Comparison of ENCODE assay signal across 18 mouse cellular contexts in genomic region chrX:57336958-57337357, GRCm38 (mm10). TPM values are rescaled to one million over a fixed set of nuclear protein-coding genes. Genes with fewer than 3 reads are reported as not detected.
DNase-seq lines count a peak whose midpoint lies in the region; ATAC-seq and TF ChIP-seq lines count a peak whose summit lies in the region.
"Had no signal": no experiment of that assay in that cellular context is flagged by ENCODE, and none has a peak within 500 bp of the region (broad histone marks: within the 10 kb centered on the region; RNA-seq: fewer than 3 reads in every experiment).

No protein-coding gene starts in this region.

- no peak for TF ChIP-seq POLR2A in liver, adult 2 months (IDR thresholded peaks at IDR 0.05; ENCODE audit: extremely low read depth, insufficient read depth, low read length)
- peak; percentile 47 for TF ChIP-seq POLR2A in CH12.LX (IDR thresholded peaks at IDR 0.05; ENCODE audit: low read depth, low read length)

- no peak overlapping the region for H3K9ac ChIP-seq in liver, adult 2 months (ENCODE audit: low read depth, low read length)
- H3K9ac ChIP-seq in CH12.LX (ENCODE audit: insufficient read depth, low read depth) = peak overlapping the region; percentile 92
- H3K9ac ChIP-seq: limb, embryonic 13.5 days; neural tube, embryonic 15.5 days had no signal

- in situ Hi-C loops in CH12.LX (cut with MboI; ENCODE audit: low pct_ligation_motif_present, low pct_unique_long_range_greater_than_20kb, low sequenced_read_pairs) = no loop called here

- TF ChIP-seq RAD21 in CH12.LX (IDR thresholded peaks at IDR 0.05; ENCODE audit: low read depth, low read length) = peak; percentile 3

- TF ChIP-seq CTCF in liver, adult 2 months (IDR thresholded peaks at IDR 0.05; ENCODE audit: low read depth, low read length) = no peak
- no peak for TF ChIP-seq CTCF in CH12.LX (conservative IDR thresholded peaks at IDR 0.05 in 1 of 2, IDR thresholded peaks at IDR 0.05 in 1 of 2; ENCODE audit: low read depth in 2 of 2, low read length in 2 of 2)

- H3K27me3 ChIP-seq in liver, adult 2 months (ENCODE audit: control insufficient read depth, insufficient read depth, low read length) = no peaks in the 10 kb centered on the region
- H3K27me3 ChIP-seq in CH12.LX (replicated peaks) = no peaks in the 10 kb centered on the region
- H3K27me3 ChIP-seq: limb, embryonic 13.5 days; neural tube, embryonic 15.5 days had no signal

- H3K4me2 ChIP-seq in CH12.LX (ENCODE audit: insufficient read depth, low read depth, poor library complexity, severe bottlenecking) = peak overlapping the region; percentile 67; the same call in 1 of the 2 replicates
- H3K4me2 ChIP-seq: limb, embryonic 13.5 days; neural tube, embryonic 15.5 days had no signal

- no peaks in the 10 kb centered on the region; the same call in 1 of the 2 replicates for H3K4me1 ChIP-seq in liver, adult 2 months (ENCODE audit: control insufficient read depth, insufficient read depth, low read length)
- peaks cover 2 to 11% of the 10 kb centered on the region in 2 experiments; a peak in 2 of 4 replicates for H3K4me1 ChIP-seq in CH12.LX (ENCODE audit: control insufficient read depth in 1 of 2, insufficient read depth in 2 of 2)
- H3K4me1 ChIP-seq: limb, embryonic 13.5 days; neural tube, embryonic 15.5 days had no signal

- peak overlapping the region; percentile 35; the same call in 1 of the 2 replicates for H3K4me3 ChIP-seq in liver, adult 2 months (ENCODE audit: insufficient read depth, low read depth, low read length)
- H3K4me3 ChIP-seq in CH12.LX (replicated peaks in 1 of 3; ENCODE audit: low read depth in 2 of 3, low read length in 2 of 3, poor library complexity in 1 of 3) (peak overlapping the region; percentile 55 to 83 (median 75)), macrophage (ENCODE audit: inconsistent target) (peak overlapping the region; percentile 35)
- H3K4me3 ChIP-seq: limb, embryonic 13.5 days; neural tube, embryonic 15.5 days had no signal

- 72% methylated on average over 9 of the region's 9 CpGs for WGBS in liver, adult 2 months
- 42% methylated on average over 8 of the region's 9 CpGs for WGBS in macrophage (ENCODE audit: missing documents)

- TF ChIP-seq EP300 in CH12.LX (IDR thresholded peaks at IDR 0.05; ENCODE audit: low read length) = no peak

- no peaks in the 10 kb centered on the region for H3K79me2 ChIP-seq in liver, adult 2 months (ENCODE audit: control insufficient read depth, insufficient read depth, low read length)
- H3K79me2 ChIP-seq in CH12.LX (replicated peaks; ENCODE audit: control insufficient read depth, extremely low read depth, insufficient read depth, poor library complexity, severe bottlenecking) = peaks cover 31% of the 10 kb centered on the region
- no peaks in the 10 kb centered on the region; the same call in 1 of the 2 replicates for H3K79me2 ChIP-seq in macrophage (ENCODE audit: inconsistent target)

- H3K9me3 ChIP-seq in CH12.LX (replicated peaks; ENCODE audit: low read length) = no peaks in the 10 kb centered on the region
- H3K9me3 ChIP-seq: limb, embryonic 13.5 days; neural tube, embryonic 15.5 days had no signal

- no peak for DNase-seq in liver, adult 2 months (ENCODE audit: extremely low read depth, low read depth, low spot score)
- DNase-seq in liver (no peak), CH12.LX (ENCODE audit: extremely low read depth) (no peak)
- DNase-seq in thymus, postnatal 14 days = peak; percentile 23
- no peak for DNase-seq in embryo, embryonic 11 days
- DNase-seq in embryo, embryonic 10 days (ENCODE audit: low spot score) = no peak
- DNase-seq: adrenal gland, postnatal 14 days; cerebellum, adult 11 months; heart, postnatal 14 days; kidney, postnatal 25 days had no signal

- no peak for ATAC-seq in erythroblast, adult 5-6 weeks (replicated peaks; ENCODE audit: low FRiP score, poor library complexity, severe bottlenecking)
- ATAC-seq: intestine, embryonic 16.5 days; midbrain, embryonic 16.5 days; Patski had no signal

- dilution Hi-C loops in CH12.LX (cut with MboI; ENCODE audit: extremely low pct_ligation_motif_present, extremely low pct_unique_long_range_greater_than_20kb, low sequenced_read_pairs) = no loop called here

- no peak overlapping the region for H3K27ac ChIP-seq in liver, adult 2 months (replicated peaks; ENCODE audit: insufficient read depth, low read depth, low read length)
- H3K27ac ChIP-seq in CH12.LX (ENCODE audit: insufficient read depth, low read depth) = peak overlapping the region; percentile 95
- peak overlapping the region; percentile 73 for H3K27ac ChIP-seq in macrophage
- H3K27ac ChIP-seq: limb, embryonic 13.5 days; neural tube, embryonic 15.5 days; stomach, postnatal 0 days had no signal

- H3K36me3 ChIP-seq in liver, adult 2 months (ENCODE audit: control insufficient read depth, insufficient read depth, low read length) = no peaks in the 10 kb centered on the region
- peaks cover 16 to 23% of the 10 kb centered on the region in 2 experiments for H3K36me3 ChIP-seq in CH12.LX (replicated peaks in 1 of 2; ENCODE audit: control insufficient read depth in 1 of 2, insufficient read depth in 1 of 2, low read length in 1 of 2)
- no peaks in the 10 kb centered on the region for H3K36me3 ChIP-seq in macrophage (ENCODE audit: inconsistent target)
- H3K36me3 ChIP-seq: limb, embryonic 13.5 days; neural tube, embryonic 15.5 days had no signal

TF ChIP-seq in CH12.LX, 34 proteins besides CTCF, POLR2A, EP300 and RAD21:
- TF ChIP-seq TBP (conservative IDR thresholded peaks at IDR 0.05; ENCODE audit: low read depth, low read length) = peak; percentile 78
- TF ChIP-seq MXI1 (IDR thresholded peaks at IDR 0.05; ENCODE audit: low read depth, low read length) = peak; percentile 61; the same call in 1 of the 2 replicates
- peak; percentile 32; the same call in 1 of the 2 replicates for TF ChIP-seq HCFC1 (IDR thresholded peaks at IDR 0.05; ENCODE audit: low read depth, low read length)
- no peak for TF ChIP-seq ZKSCAN1 (IDR thresholded peaks at IDR 0.05; ENCODE audit: borderline replicate concordance, low read depth, low read length)
- TF ChIP-seq NELFE (IDR thresholded peaks at IDR 0.05; ENCODE audit: low read depth, low read length) = peak; percentile 51; the same call in 1 of the 2 replicates
- 0 out of 2 replicates have a peak, but pooled peaks have one; percentile 28 for TF ChIP-seq IRF4 (IDR thresholded peaks at IDR 0.05; ENCODE audit: low read depth, low read length)
- peak; percentile 33; the same call in 1 of the 2 replicates for TF ChIP-seq TCF12 (IDR thresholded peaks at IDR 0.05; ENCODE audit: low read depth, low read length)
- peak; percentile 43; the same call in 1 of the 2 replicates for TF ChIP-seq POLR2AphosphoS2 (IDR thresholded peaks at IDR 0.05; ENCODE audit: low read depth, low read length)
- TF ChIP-seq JUND (conservative IDR thresholded peaks at IDR 0.05; ENCODE audit: low read depth, low read length) = no peak
- TF ChIP-seq ELF1 (IDR thresholded peaks at IDR 0.05; ENCODE audit: low read depth, low read length) = peak; percentile 59

RNA-seq across cellular contexts. Expression of gene Arhgef6, which starts 1.6 kb away (rescaled TPM):
- total RNA-seq in liver, adult 2 months (2014; rRNA removed) = 5.2 and 5.3 TPM in 2 replicates
- polyA plus RNA-seq in liver, adult 2 months (2012; rRNA removed) = 1.3 and 1.8 TPM in 2 replicates
- total RNA-seq in CH12.LX (2012; rRNA removed) (68.9 and 69.8 TPM in 2 replicates), CH12.LX (2014; rRNA removed) (162 and 167 TPM in 2 replicates)
- polyA plus RNA-seq in CH12.LX (2012; ENCODE audit: insufficient read length, low read depth) (206 and 230 TPM in 2 replicates), macrophage (2018) (38.1 to 78.3 TPM (median 73.9 TPM) in 3 replicates)
- 100 to 1,000 TPM in 17 of 26 experiments, 10 to 100 TPM in 7, 1 to 10 TPM in 2; 7.4 to 175 (median 120) TPM for total RNA-seq in macrophage (2018; cell fraction: chromatin; rRNA removed)
- 10 to 100 TPM; 48.9 to 94.7 (median 66.6) TPM for total RNA-seq in macrophage (2018; cell fraction: cytosol; rRNA removed)
- total RNA-seq in macrophage (2018; cell fraction: nucleus; rRNA removed) = 100 to 1,000 TPM in 6 of 26 experiments, 10 to 100 TPM in 20; 11.6 to 169 (median 79.2) TPM
- 47.8 and 56.2 TPM in 2 replicates for total RNA-seq in erythroblast, adult 5-6 weeks (2015; ENCODE audit: low replicate concordance)
- 25.8 and 37.2 TPM in 2 replicates for total RNA-seq in erythroblast, adult 5-6 weeks (2017; ENCODE audit: low replicate concordance)

RNA-seq across cellular contexts. Expression of gene Rbmx, which starts 55.9 kb away (rescaled TPM):
- total RNA-seq in liver, adult 2 months (2014; rRNA removed) = 12.4 and 14.6 TPM in 2 replicates
- 4.9 and 6.2 TPM in 2 replicates for polyA plus RNA-seq in liver, adult 2 months (2012; rRNA removed)
- total RNA-seq in CH12.LX (2012; rRNA removed) (24.6 and 31.4 TPM in 2 replicates), CH12.LX (2014; rRNA removed) (27.8 and 29.1 TPM in 2 replicates)
- polyA plus RNA-seq in CH12.LX (2012; ENCODE audit: insufficient read length, low read depth) (49.9 and 56.3 TPM in 2 replicates), macrophage (2018) (17.3 to 21.6 TPM (median 20.7 TPM) in 3 replicates)
- total RNA-seq in macrophage (2018; cell fraction: chromatin; rRNA removed) = 100 to 1,000 TPM in 2 of 26 experiments, 10 to 100 TPM in 24; 24.5 to 111 (median 49.9) TPM
- total RNA-seq in macrophage (2018; cell fraction: cytosol; rRNA removed) = 10 to 100 TPM in 25 of 26 experiments, 1 to 10 TPM in 1; 9.9 to 18.3 (median 12.7) TPM
- 100 to 1,000 TPM in 1 of 26 experiments, 10 to 100 TPM in 25; 25.3 to 111 (median 40.5) TPM for total RNA-seq in macrophage (2018; cell fraction: nucleus; rRNA removed)
- 13.4 and 13.8 TPM in 2 replicates for total RNA-seq in erythroblast, adult 5-6 weeks (2015; ENCODE audit: low replicate concordance)
- total RNA-seq in erythroblast, adult 5-6 weeks (2017; ENCODE audit: low replicate concordance) = 15.5 and 18.6 TPM in 2 replicates
